Mouse (Mus musculus): Measurements from ENCODE around the gene Actr3b. TPM values are rescaled to one million over a fixed set of nuclear protein-coding genes. Genes with fewer than 3 reads are reported as not detected.

Gene Actr3b
- polyA plus RNA-seq, 1 experiment: 0.40 TPM

GRCm38 (mm10) chr5:25754236-25754766 is 5.5 kb upstream of the Actr3b start:
- no peak overlapping the region for H3ac ChIP-seq (ENCODE audit: control insufficient read depth, insufficient read length)
- H3K79me2 ChIP-seq (ENCODE audit: control insufficient read depth, insufficient read depth): no peaks in the 10 kb centered on the region
- H3K36me3 ChIP-seq (ENCODE audit: control insufficient read depth, insufficient read depth): no peaks in the 10 kb centered on the region
- no peaks in the 10 kb centered on the region for H3K27me3 ChIP-seq (ENCODE audit: control insufficient read depth, insufficient read depth, insufficient read length)
- no peak overlapping the region for H3K4me3 ChIP-seq
- H3K4me2 ChIP-seq (ENCODE audit: low read depth): no peak overlapping the region
- TF ChIP-seq USF1 (IDR thresholded peaks at IDR 0.05; ENCODE audit: low read depth) (no peak), TCF12 (IDR thresholded peaks at IDR 0.05; ENCODE audit: insufficient read depth, poor library complexity, severe bottlenecking) (no peak), CEBPB (IDR thresholded peaks at IDR 0.05; ENCODE audit: insufficient read depth, poor library complexity, severe bottlenecking) (no peak), REST (IDR thresholded peaks at IDR 0.05; ENCODE audit: insufficient read depth, insufficient read length) (no peak), POLR2AphosphoS2 (IDR thresholded peaks at IDR 0.05; ENCODE audit: insufficient read length, low read depth) (no peak), SRF (IDR thresholded peaks at IDR 0.05; ENCODE audit: control insufficient read depth, insufficient read length, low read depth) (no peak), MYOD1 (IDR thresholded peaks at IDR 0.05; ENCODE audit: control insufficient read depth in 1 of 3, insufficient read length in 2 of 3, low read depth in 2 of 3) (no peak), POLR2A (IDR thresholded peaks at IDR 0.05; ENCODE audit: insufficient read length, low read depth) (no peak), MAX (IDR thresholded peaks at IDR 0.05; ENCODE audit: low read depth) (no peak), MYOG (IDR thresholded peaks at IDR 0.05; ENCODE audit: control insufficient read depth in 1 of 3, insufficient read depth in 1 of 3, insufficient read length in 2 of 3, low read depth in 2 of 3) (no peak), TCF3 (IDR thresholded peaks at IDR 0.05; ENCODE audit: insufficient read length, low read depth) (no peak), E2F4 (IDR thresholded peaks at IDR 0.05; ENCODE audit: insufficient read depth) (no peak)

GRCm38 (mm10) chr5:25760410-25760832 is 624 bp downstream of the Actr3b start:
- Histone ChIP-seq H3K27me3 (ENCODE audit: control insufficient read depth, insufficient read depth, insufficient read length) (no peaks in the 10 kb centered on the region), H3K36me3 (ENCODE audit: control insufficient read depth, insufficient read depth) (no peaks in the 10 kb centered on the region), H3K79me2 (ENCODE audit: control insufficient read depth, insufficient read depth) (no peaks in the 10 kb centered on the region), H3K4me2 (ENCODE audit: low read depth) (peak overlapping the region; percentile 77), H3K4me3 (no peak overlapping the region), H3ac (ENCODE audit: control insufficient read depth, insufficient read length) (peak overlapping the region; percentile 39)
- TF ChIP-seq TCF3 (IDR thresholded peaks at IDR 0.05; ENCODE audit: insufficient read length, low read depth): no peak
- no peak for TF ChIP-seq TCF12 (IDR thresholded peaks at IDR 0.05; ENCODE audit: insufficient read depth, poor library complexity, severe bottlenecking)
- no peak for TF ChIP-seq USF1 (IDR thresholded peaks at IDR 0.05; ENCODE audit: low read depth)
- no peak for TF ChIP-seq REST (IDR thresholded peaks at IDR 0.05; ENCODE audit: insufficient read depth, insufficient read length)
- TF ChIP-seq SRF (IDR thresholded peaks at IDR 0.05; ENCODE audit: control insufficient read depth, insufficient read length, low read depth): no peak
- no peak for TF ChIP-seq MAX (IDR thresholded peaks at IDR 0.05; ENCODE audit: low read depth)
- TF ChIP-seq MYOD1 (IDR thresholded peaks at IDR 0.05; ENCODE audit: control insufficient read depth in 1 of 3, insufficient read length in 2 of 3, low read depth in 2 of 3): no peak
- TF ChIP-seq POLR2A (IDR thresholded peaks at IDR 0.05; ENCODE audit: insufficient read length, low read depth): no peak
- TF ChIP-seq MYOG (IDR thresholded peaks at IDR 0.05; ENCODE audit: control insufficient read depth in 1 of 3, insufficient read depth in 1 of 3, insufficient read length in 2 of 3, low read depth in 2 of 3): no peak
- no peak for TF ChIP-seq E2F4 (IDR thresholded peaks at IDR 0.05; ENCODE audit: insufficient read depth)
- TF ChIP-seq POLR2AphosphoS2 (IDR thresholded peaks at IDR 0.05; ENCODE audit: insufficient read length, low read depth): no peak
- TF ChIP-seq CEBPB (IDR thresholded peaks at IDR 0.05; ENCODE audit: insufficient read depth, poor library complexity, severe bottlenecking): no peak

GRCm38 (mm10) chr5:25760871-25761270 is 1.1 kb downstream of the Actr3b start:
- TF ChIP-seq MYOG (IDR thresholded peaks at IDR 0.05; ENCODE audit: control insufficient read depth in 1 of 3, insufficient read depth in 1 of 3, insufficient read length in 2 of 3, low read depth in 2 of 3): no peak
- TF ChIP-seq POLR2AphosphoS2 (IDR thresholded peaks at IDR 0.05; ENCODE audit: insufficient read length, low read depth): no peak
- H3ac ChIP-seq (ENCODE audit: control insufficient read depth, insufficient read length): no peak overlapping the region
- H3K4me3 ChIP-seq: no peak overlapping the region
- H3K36me3 ChIP-seq (ENCODE audit: control insufficient read depth, insufficient read depth): no peaks in the 10 kb centered on the region
- no peaks in the 10 kb centered on the region for H3K27me3 ChIP-seq (ENCODE audit: control insufficient read depth, insufficient read depth, insufficient read length)
- H3K79me2 ChIP-seq (ENCODE audit: control insufficient read depth, insufficient read depth): no peaks in the 10 kb centered on the region
- H3K4me2 ChIP-seq (ENCODE audit: low read depth): no peak overlapping the region

GRCm38 (mm10) chr5:25761850-25762249 is 2.1 kb downstream of the Actr3b start:
- Histone ChIP-seq H3K79me2 (ENCODE audit: control insufficient read depth, insufficient read depth) (no peaks in the 10 kb centered on the region), H3ac (ENCODE audit: control insufficient read depth, insufficient read length) (no peak overlapping the region), H3K27me3 (ENCODE audit: control insufficient read depth, insufficient read depth, insufficient read length) (no peaks in the 10 kb centered on the region), H3K4me3 (no peak overlapping the region), H3K4me2 (ENCODE audit: low read depth) (no peak overlapping the region), H3K36me3 (ENCODE audit: control insufficient read depth, insufficient read depth) (no peaks in the 10 kb centered on the region)
- TF ChIP-seq POLR2AphosphoS2 (IDR thresholded peaks at IDR 0.05; ENCODE audit: insufficient read length, low read depth) (no peak), TCF12 (IDR thresholded peaks at IDR 0.05; ENCODE audit: insufficient read depth, poor library complexity, severe bottlenecking) (no peak), MYOD1 (IDR thresholded peaks at IDR 0.05; ENCODE audit: control insufficient read depth in 1 of 3, insufficient read length in 2 of 3, low read depth in 2 of 3) (no peak)

GRCm38 (mm10) chr5:25769006-25769405 is 9.2 kb downstream of the Actr3b start:
- no peaks in the 10 kb centered on the region for H3K79me2 ChIP-seq (ENCODE audit: control insufficient read depth, insufficient read depth)
- H3K4me3 ChIP-seq: no peak overlapping the region
- no peak overlapping the region for H3K4me2 ChIP-seq (ENCODE audit: low read depth)
- no peaks in the 10 kb centered on the region for H3K36me3 ChIP-seq (ENCODE audit: control insufficient read depth, insufficient read depth)
- TF ChIP-seq TCF12 (IDR thresholded peaks at IDR 0.05; ENCODE audit: insufficient read depth, poor library complexity, severe bottlenecking): no peak
- TF ChIP-seq REST (IDR thresholded peaks at IDR 0.05; ENCODE audit: insufficient read depth, insufficient read length): no peak
- peak in 1 of 3 experiments; percentile 8 for TF ChIP-seq MYOG (IDR thresholded peaks at IDR 0.05; ENCODE audit: control insufficient read depth in 1 of 3, insufficient read depth in 1 of 3, insufficient read length in 2 of 3, low read depth in 2 of 3)
- TF ChIP-seq MYOD1 (IDR thresholded peaks at IDR 0.05; ENCODE audit: control insufficient read depth in 1 of 3, insufficient read length in 2 of 3, low read depth in 2 of 3): no peak
- H3K27me3 ChIP-seq (ENCODE audit: control insufficient read depth, insufficient read depth, insufficient read length): no peaks in the 10 kb centered on the region
- no peak overlapping the region for H3ac ChIP-seq (ENCODE audit: control insufficient read depth, insufficient read length)

Measured in myocyte (in vitro differentiated cells).